Mouse (Mus musculus) cortical plate, adult 2 months (tissue): ENCODE data around the gene Itga9.

ENCODE experiments used
- CTCF ChIP-seq: fragments of 200-500 bp; IDR thresholded peaks from 2 replicates; pipeline ENCODE4 v1.5.1; 2011; ENCODE audit warnings: mild to moderate bottlenecking, control low read depth, low read length; ENCODE audit not compliant: insufficient read depth; ENCODE audit errors: extremely low read depth
- POLR2A ChIP-seq: fragments of 200-500 bp; IDR thresholded peaks from 2 replicates; pipeline ENCODE4 v1.6.1; 2011; ENCODE audit warnings: mild to moderate bottlenecking, low read length, control low read depth; ENCODE audit not compliant: insufficient read depth; ENCODE audit errors: extremely low read depth

- TF ChIP-seq POLR2A (no peak), CTCF (no peak)
Measured at GRCm38 (mm10) chr9:118624146-118624545, 17.7 kb downstream of the Itga9 start.
